Mouse (Mus musculus): ENCODE measurements at regions not wholly inside any gene's neighbourhood (a gene's known extent, or its start where the extent isn't known, plus 50 kb on each side); places are given as distances from the start of the nearest gene placed in this dataset.

GRCm38 (mm10) chr13:73405720-73406629 lies 61.0 kb upstream of the Lpcat1 start:
- peak in 1 of 2 experiments; percentile 27 for DNase-seq

DNA sequence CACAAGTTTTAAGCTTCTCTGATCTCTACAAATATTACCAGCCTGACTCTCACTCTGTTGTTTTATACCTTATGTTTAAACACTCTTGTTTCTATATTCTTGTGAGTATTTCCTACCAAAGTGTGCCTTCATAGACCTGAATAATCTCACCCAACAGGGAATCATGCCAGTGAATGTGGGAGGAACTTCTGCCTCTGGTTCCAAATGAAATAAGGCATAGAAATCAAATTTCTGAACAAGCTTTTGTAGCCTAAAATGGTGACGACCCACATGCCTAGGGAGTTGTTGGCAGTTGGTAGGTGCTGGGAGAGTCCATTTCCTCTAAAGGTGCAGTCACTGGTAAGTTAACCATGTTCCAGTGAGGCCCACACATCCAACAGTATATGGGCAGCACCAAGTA lies 66.1 kb upstream of the Lpcat1 start:
- no peak for DNase-seq

DNA sequence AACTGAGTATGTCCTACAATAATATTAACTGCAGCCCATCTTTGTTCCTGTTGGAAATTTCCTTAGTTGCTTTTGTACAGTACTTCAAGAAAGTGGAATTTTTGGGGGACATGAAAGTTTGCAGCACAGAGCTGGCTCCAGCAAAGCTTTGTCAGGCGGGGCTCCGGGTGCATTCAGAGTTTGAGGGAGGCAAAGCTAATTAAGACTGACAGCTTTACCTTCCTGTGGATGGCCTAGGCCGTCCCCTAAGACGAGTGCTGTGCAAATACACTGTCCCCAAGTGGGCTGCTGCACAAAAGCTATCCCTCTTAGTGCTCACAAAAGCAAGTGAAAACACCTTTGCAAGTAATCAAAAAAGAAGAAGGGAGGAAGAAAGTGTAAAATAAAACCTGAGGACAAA lies 68.7 kb upstream of the Ndufs6 start:
- DNase-seq = no peak

GRCm38 (mm10) chr13:73395856-73396255 lies 67.5 kb upstream of the Ndufs6 start:
- no peak for DNase-seq

- no peak for DNase-seq
These were observed 60.7 kb upstream of the Ndufs6 start for GRCm38 (mm10) chr13:73389051-73389450.

DNA sequence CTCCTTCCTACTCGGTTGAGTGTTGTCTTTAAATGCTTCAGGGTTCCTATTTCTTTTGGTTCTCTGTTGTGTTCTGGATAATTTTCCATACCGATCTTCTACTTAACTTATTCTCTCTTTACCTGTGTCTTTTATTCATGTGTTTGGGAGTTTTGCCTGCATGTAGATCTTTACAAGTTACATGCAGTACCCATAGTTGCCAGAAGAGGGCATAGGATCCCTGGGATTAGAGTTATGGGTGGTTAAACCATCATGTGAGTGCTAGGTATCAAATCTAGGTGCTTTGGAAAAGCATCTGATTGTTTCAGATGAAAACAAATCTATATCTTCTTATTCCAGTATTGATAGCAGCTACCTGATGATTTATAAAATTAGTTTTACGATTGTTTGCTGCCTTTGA lies 55.2 kb upstream of the Ndufs6 start:
- peak; percentile 66 to 70 for DNase-seq

All from B cell, adult 2 months (primary cell).